Mouse (Mus musculus): ENCODE results near the gene Irak1bp1.

Gene Irak1bp1

GRCm38 (mm10) chr9:82884177-82884576 lies 54.8 kb downstream of the Irak1bp1 start:
- no peak for DNase-seq

- no peak for DNase-seq
Observed at GRCm38 (mm10) chr9:82888645-82889044, 59.3 kb downstream of the Irak1bp1 start.

Measured in lung, postnatal 4 days (tissue).